Mouse (Mus musculus) CH12.LX (cell line): ENCODE measurements at regions not wholly inside any gene's neighbourhood (a gene's known extent, or its start where the extent isn't known, plus 50 kb on each side); places are given as distances from the start of the nearest gene placed in this dataset.

Experiments used
- DNase-seq: peaks from one replicate; pipeline ENCODE4 v3.0.0-alpha.2; 2013; ENCODE audit errors: extremely low read depth
- H3K27ac ChIP-seq: 2 replicates; pipeline ENCODE4 v1.5.1; 2012; ENCODE audit warnings: low read depth, mild to moderate bottlenecking, control low read depth, moderate library complexity; ENCODE audit not compliant: insufficient read depth
- H3K27me3 ChIP-seq: replicated peaks from 2 replicates; pipeline ENCODE3; 2012; ENCODE audit warnings: inconsistent platforms
- H3K36me3 ChIP-seq, 2 experiments: replicated peaks in 1 of 2; 2 replicates each; pipeline versions ENCODE3 to v1.6.1; 2012; ENCODE audit warnings: inconsistent platforms in 1 of 2, low read length in 1 of 2, mild to moderate bottlenecking in 1 of 2, mixed read lengths in 1 of 2, moderate library complexity in 1 of 2; ENCODE audit not compliant: control insufficient read depth in 1 of 2, insufficient read depth in 1 of 2
- H3K4me1 ChIP-seq, 2 experiments: 2 replicates each; pipeline ENCODE4 v1.6.1; 2012; ENCODE audit warnings: inconsistent platforms in 1 of 2, moderate library complexity in 1 of 2; ENCODE audit not compliant: insufficient read depth in 2 of 2, control insufficient read depth in 1 of 2
- H3K4me2 ChIP-seq: 2 replicates; pipeline ENCODE4 v1.6.1; 2012; ENCODE audit warnings: low read depth, mild to moderate bottlenecking, control low read depth; ENCODE audit not compliant: poor library complexity, insufficient read depth, severe bottlenecking
- H3K4me3 ChIP-seq, 3 experiments: fragments of 150-350 bp in 1 of 3; sonication (generic) in 1 of 3; replicated peaks in 1 of 3; 2 replicates each; pipeline versions ENCODE3 to v1.5.1; 2011 to 2012; ENCODE audit warnings: low read depth in 2 of 3, low read length in 2 of 3, mild to moderate bottlenecking in 2 of 3, moderate library complexity in 2 of 3, control low read depth in 1 of 3, improper control_type of control experiment in 1 of 3, inconsistent platforms in 1 of 3, mixed read lengths in 1 of 3; ENCODE audit not compliant: poor library complexity in 1 of 3
- H3K79me2 ChIP-seq: replicated peaks from 2 replicates; pipeline ENCODE4 v1.6.1; 2012; ENCODE audit warnings: mild to moderate bottlenecking, moderate library complexity; ENCODE audit not compliant: control insufficient read depth, poor library complexity, insufficient read depth, severe bottlenecking; ENCODE audit errors: extremely low read depth
- H3K9ac ChIP-seq: 2 replicates; pipeline ENCODE4 v1.6.1; 2012; ENCODE audit warnings: low read depth, mild to moderate bottlenecking, control low read depth, moderate library complexity; ENCODE audit not compliant: insufficient read depth
- H3K9me3 ChIP-seq: replicated peaks from 2 replicates; pipeline ENCODE3; 2012; ENCODE audit warnings: low read length, inconsistent platforms, mixed read lengths
- CHD1 ChIP-seq: IDR thresholded peaks from 2 replicates; pipeline ENCODE4 v1.6.1; 2012; ENCODE audit warnings: low read depth, low read length, improper control_type of control experiment, inconsistent platforms
- CHD2 ChIP-seq: IDR thresholded peaks from 2 replicates; pipeline ENCODE4 v1.6.1; 2011; ENCODE audit warnings: low read length, improper control_type of control experiment
- CTCF ChIP-seq, 2 experiments: IDR thresholded peaks in 1 of 2; conservative IDR thresholded peaks in 1 of 2; 2 replicates each; pipeline ENCODE4 v1.5.1; 2011 to 2012; ENCODE audit warnings: low read depth in 2 of 2, low read length in 2 of 2, improper control_type of control experiment in 1 of 2, inconsistent platforms in 1 of 2, mild to moderate bottlenecking in 1 of 2, moderate library complexity in 1 of 2
- E2F4 ChIP-seq: IDR thresholded peaks from 2 replicates; pipeline ENCODE4 v1.6.1; 2011; ENCODE audit warnings: low read depth, low read length, improper control_type of control experiment; ENCODE audit not compliant: insufficient replicate concordance
- EP300 ChIP-seq: IDR thresholded peaks from 2 replicates; pipeline ENCODE4 v1.6.1; 2011; ENCODE audit warnings: low read length, improper control_type of control experiment
- GABPA ChIP-seq: IDR thresholded peaks from 2 replicates; pipeline ENCODE4 v1.6.1; 2012; ENCODE audit warnings: low read depth, low read length, improper control_type of control experiment, inconsistent platforms; ENCODE audit not compliant: insufficient replicate concordance
- MAFK ChIP-seq: IDR thresholded peaks from 2 replicates; pipeline ENCODE4 v1.6.1; 2011; ENCODE audit warnings: low read length, improper control_type of control experiment; ENCODE audit not compliant: insufficient replicate concordance
- MAZ ChIP-seq: IDR thresholded peaks from 2 replicates; pipeline ENCODE4 v1.6.1; 2012; ENCODE audit warnings: low read depth, mild to moderate bottlenecking, inconsistent platforms, low read length, improper control_type of control experiment, moderate library complexity
- MXI1 ChIP-seq: IDR thresholded peaks from 2 replicates; pipeline ENCODE4 v1.6.1; 2011; ENCODE audit warnings: mild to moderate bottlenecking, low read depth, low read length, improper control_type of control experiment
- MYC ChIP-seq: IDR thresholded peaks from 2 replicates; pipeline ENCODE4 v1.6.1; 2011; ENCODE audit warnings: low read depth, mild to moderate bottlenecking, improper control_type of control experiment, low read length
- NRF1 ChIP-seq: IDR thresholded peaks from 2 replicates; pipeline ENCODE4 v1.6.1; 2014; ENCODE audit warnings: low read depth, mild to moderate bottlenecking, inconsistent platforms, low read length, improper control_type of control experiment, moderate library complexity
- POLR2A ChIP-seq: IDR thresholded peaks from 2 replicates; pipeline ENCODE4 v1.6.1; 2011; ENCODE audit warnings: low read depth, mild to moderate bottlenecking, improper control_type of control experiment, low read length
- RAD21 ChIP-seq: IDR thresholded peaks from 2 replicates; pipeline ENCODE4 v1.6.1; 2011; ENCODE audit warnings: low read depth, mild to moderate bottlenecking, low read length, improper control_type of control experiment, moderate library complexity
- SIN3A ChIP-seq: IDR thresholded peaks from 2 replicates; pipeline ENCODE4 v1.6.1; 2012; ENCODE audit warnings: low read length, improper control_type of control experiment, inconsistent platforms
- SMC3 ChIP-seq: IDR thresholded peaks from 2 replicates; pipeline ENCODE4 v1.6.1; 2011; ENCODE audit warnings: low read depth, low read length, improper control_type of control experiment
- TBP ChIP-seq: conservative IDR thresholded peaks from 2 replicates; pipeline ENCODE4 v1.6.1; 2011; ENCODE audit warnings: low read depth, low read length, improper control_type of control experiment
- TCF12 ChIP-seq: IDR thresholded peaks from 2 replicates; pipeline ENCODE4 v1.6.1; 2014; ENCODE audit warnings: low read depth, mild to moderate bottlenecking, inconsistent platforms, low read length, improper control_type of control experiment
- USF1 ChIP-seq: IDR thresholded peaks from 2 replicates; pipeline ENCODE4 v1.6.1; 2014; ENCODE audit warnings: low read depth, mild to moderate bottlenecking, inconsistent platforms, low read length, improper control_type of control experiment
- USF2 ChIP-seq: conservative IDR thresholded peaks from 2 replicates; pipeline ENCODE4 v1.6.1; 2011; ENCODE audit warnings: low read depth, low read length, improper control_type of control experiment
- dilution Hi-C: fragments of 300-500 bp; cut with MboI; formaldehyde crosslinking; loops from 2 replicates; pipeline ENCODE4 v1.14.3; 2020; ENCODE audit warnings: low sequenced_read_pairs; ENCODE audit not compliant: extremely low pct_unique_long_range_greater_than_20kb, extremely low pct_ligation_motif_present
- in situ Hi-C: fragments of 300-500 bp; cut with MboI; formaldehyde crosslinking; loops from 3 replicates; pipeline ENCODE4 v1.14.3; 2019; ENCODE audit warnings: low sequenced_read_pairs, low pct_ligation_motif_present, low pct_unique_long_range_greater_than_20kb, mixed read lengths

GRCm38 (mm10) chr3:101696832-101697231 is 92.3 kb upstream of the Atp1a1 start:
- no peak overlapping the region for H3K4me3 ChIP-seq
- TF ChIP-seq SMC3 (peak; percentile 29), EP300 (no peak), MAFK (no peak), MYC (no peak), USF1 (no peak), RAD21 (peak; percentile 23), CTCF (conservative IDR thresholded peaks at IDR 0.05 in 1 of 2, IDR thresholded peaks at IDR 0.05 in 1 of 2; ENCODE audit: low read depth in 2 of 2, low read length in 2 of 2) (peak; percentile 27 to 34; a peak in 3 of 4 replicates)
- TF ChIP-seq, all 38 proteins: peak for 3
- no peak overlapping the region for H3K4me2 ChIP-seq
- in situ Hi-C loops = no loop called here
- H3K27ac ChIP-seq = no peak overlapping the region
- H3K9ac ChIP-seq = no peak overlapping the region
- dilution Hi-C loops = no loop called here
- H3K79me2 ChIP-seq = no peaks in the 10 kb centered on the region
- no peaks in the 10 kb centered on the region for H3K9me3 ChIP-seq
- H3K4me1 ChIP-seq = peaks cover 0 to 17% of the 10 kb centered on the region in 2 experiments; a peak in 2 of 4 replicates
- DNase-seq = peak; percentile 17
- H3K36me3 ChIP-seq = no peaks in the 10 kb centered on the region
- no peaks in the 10 kb centered on the region for H3K27me3 ChIP-seq

GRCm38 (mm10) chr3:101694311-101694710 is 89.8 kb upstream of the Atp1a1 start:
- H3K79me2 ChIP-seq = no peaks in the 10 kb centered on the region
- H3K4me2 ChIP-seq = no peak overlapping the region
- H3K4me1 ChIP-seq = no peaks in the 10 kb centered on the region
- in situ Hi-C loops = no loop called here
- H3K4me3 ChIP-seq = no peak overlapping the region
- H3K27me3 ChIP-seq = no peaks in the 10 kb centered on the region
- DNase-seq = no peak
- TF ChIP-seq MAFK (no peak), SIN3A (no peak), E2F4 (no peak), CHD2 (no peak), MAZ (no peak), CHD1 (no peak), RAD21 (no peak), SMC3 (no peak), NRF1 (no peak), TBP (no peak), GABPA (no peak), POLR2A (no peak), MYC (no peak), USF2 (no peak), TCF12 (no peak), MXI1 (no peak)
- TF ChIP-seq, all 38 proteins: peak for 0
- dilution Hi-C loops = no loop called here
- Histone ChIP-seq H3K9me3 (no peaks in the 10 kb centered on the region), H3K27ac (no peak overlapping the region), H3K36me3 (no peaks in the 10 kb centered on the region), H3K9ac (no peak overlapping the region)
